Mouse (Mus musculus): Measurements from ENCODE around the gene Kif14. TPM values are rescaled to one million over a fixed set of nuclear protein-coding genes. Genes with fewer than 3 reads are reported as not detected.

Gene Kif14
- total RNA-seq, 1 experiment = 12.2 TPM

DNA sequence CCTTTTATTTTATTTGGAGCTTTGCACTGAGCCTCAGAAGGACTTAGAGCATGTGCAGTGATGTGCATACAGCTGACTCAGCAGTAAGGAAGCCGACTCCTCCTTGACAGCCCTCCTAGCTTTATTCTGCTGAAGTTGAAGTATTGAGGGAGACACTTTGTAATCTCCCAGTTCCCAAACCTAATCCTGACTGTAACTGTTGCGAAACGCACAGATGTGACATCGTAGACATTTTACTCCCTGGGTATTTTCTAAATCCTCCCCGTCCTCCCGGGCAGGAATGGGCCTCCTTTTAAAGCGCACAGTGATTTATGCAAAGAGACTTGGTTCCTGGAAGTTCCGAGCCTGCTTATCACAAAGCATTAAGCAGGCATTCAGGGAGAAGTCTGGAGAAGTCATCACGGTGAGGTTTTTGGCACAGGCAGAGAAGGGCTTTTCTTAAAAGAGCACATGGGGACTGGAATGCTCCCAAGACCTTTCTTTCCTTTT lies 74.3 kb downstream of the Kif14 start:
- in situ Hi-C loops (cut with MboI; ENCODE audit: low sequenced_read_pairs in 2 of 2, unreplicated experiment in 2 of 2) = loop anchor here (25.0 kb wide), 1 partner anchor 572 kb away; no protein-coding TSS in a partner anchor
- no peak overlapping the region for H3K27ac ChIP-seq (ENCODE audit: insufficient read depth, low read depth, low read length, poor library complexity, severe bottlenecking)
- no peaks in the 10 kb centered on the region for H3K9me3 ChIP-seq (ENCODE audit: control insufficient read depth, insufficient read depth, low read depth, low read length)
- H3K4me3 ChIP-seq (ENCODE audit: insufficient read depth in 1 of 2, low read depth in 1 of 2, low read length in 2 of 2, poor library complexity in 1 of 2, severe bottlenecking in 1 of 2) = no peak overlapping the region
- TF ChIP-seq ZC3H11A (IDR thresholded peaks at IDR 0.05; ENCODE audit: borderline replicate concordance, low read depth, low read length) = no peak
- TF ChIP-seq HCFC1 (IDR thresholded peaks at IDR 0.05; ENCODE audit: borderline replicate concordance, insufficient read depth, low read length) = no peak
- no peak for TF ChIP-seq CHD2 (IDR thresholded peaks at IDR 0.05; ENCODE audit: low read depth, low read length)
- peak; percentile 92 for TF ChIP-seq MAFK (IDR thresholded peaks at IDR 0.05; ENCODE audit: insufficient read depth, low read depth, low read length)
- TF ChIP-seq ZNF384 (IDR thresholded peaks at IDR 0.05; ENCODE audit: low read depth, low read length) = no peak
- no peak overlapping the region for H3K9ac ChIP-seq (ENCODE audit: insufficient read depth, low read depth, low read length, poor library complexity, severe bottlenecking)
- no peak for DNase-seq (ENCODE audit: low read depth, low spot score)
- H3K4me1 ChIP-seq (ENCODE audit: control insufficient read depth in 2 of 2, insufficient read depth in 2 of 2, low read length in 2 of 2, poor library complexity in 1 of 2) = peaks cover 2 to 3% of the 10 kb centered on the region in 2 experiments; a peak in 2 of 4 replicates
- H3K36me3 ChIP-seq (ENCODE audit: control insufficient read depth, insufficient read depth, low read length, poor library complexity, severe bottlenecking) = peaks cover 2% of the 10 kb centered on the region; the same call in 1 of the 2 replicates

DNA sequence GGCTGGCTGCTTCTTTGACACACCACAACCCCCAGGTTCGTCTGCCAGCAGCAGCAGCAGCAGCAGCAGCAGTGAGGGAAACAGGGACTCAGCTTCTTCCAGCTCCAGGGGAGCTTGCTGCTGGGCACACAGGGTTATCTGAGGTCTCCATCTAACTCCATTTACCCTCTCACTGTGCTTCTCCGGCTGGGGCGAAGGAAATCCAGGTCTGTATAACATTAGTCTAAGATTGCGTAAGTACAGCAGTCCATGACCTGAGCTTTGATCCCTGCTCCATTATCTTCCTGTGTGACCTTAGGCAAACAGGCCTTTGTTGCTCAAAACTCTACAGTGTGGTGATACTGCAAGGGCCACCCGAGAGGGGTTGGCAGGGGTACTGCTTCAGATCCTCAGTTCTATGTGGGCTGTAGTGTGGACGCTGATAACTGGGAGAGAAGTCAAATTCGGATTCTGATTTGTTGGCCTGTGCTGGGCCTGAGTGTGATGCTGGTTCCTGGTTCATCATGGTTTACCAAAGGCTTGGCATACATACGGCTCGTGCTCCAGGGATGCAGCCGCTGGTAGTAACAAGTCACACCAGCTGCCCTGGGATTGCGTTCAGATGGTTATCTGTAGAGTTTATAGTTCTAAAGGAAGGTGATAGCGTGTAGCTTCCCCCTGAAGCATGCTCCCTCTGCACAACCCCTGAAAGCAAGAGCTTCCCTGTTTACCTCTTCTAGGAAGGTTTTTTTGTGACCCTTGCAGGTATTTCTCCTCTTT lies 75.7 kb downstream of the Kif14 start:
- H3K4me3 ChIP-seq (ENCODE audit: insufficient read depth in 1 of 2, low read depth in 1 of 2, low read length in 2 of 2, poor library complexity in 1 of 2, severe bottlenecking in 1 of 2) = no peak overlapping the region
- H3K9me3 ChIP-seq (ENCODE audit: control insufficient read depth, insufficient read depth, low read depth, low read length) = no peaks in the 10 kb centered on the region
- DNase-seq (ENCODE audit: low read depth, low spot score) = no peak
- H3K36me3 ChIP-seq (ENCODE audit: control insufficient read depth, insufficient read depth, low read length, poor library complexity, severe bottlenecking) = peaks cover 2% of the 10 kb centered on the region; the same call in 1 of the 2 replicates
- H3K4me1 ChIP-seq (ENCODE audit: control insufficient read depth in 2 of 2, insufficient read depth in 2 of 2, low read length in 2 of 2, poor library complexity in 1 of 2) = peaks cover 2 to 3% of the 10 kb centered on the region in 2 experiments; a peak in 2 of 4 replicates
- in situ Hi-C loops (cut with MboI; ENCODE audit: low sequenced_read_pairs in 2 of 2, unreplicated experiment in 2 of 2) = loop anchor here (25.0 kb wide), 1 partner anchor 571 kb away; no protein-coding TSS in a partner anchor
- TF ChIP-seq ZC3H11A (IDR thresholded peaks at IDR 0.05; ENCODE audit: borderline replicate concordance, low read depth, low read length) (no peak), HCFC1 (IDR thresholded peaks at IDR 0.05; ENCODE audit: borderline replicate concordance, insufficient read depth, low read length) (no peak), MAFK (IDR thresholded peaks at IDR 0.05; ENCODE audit: insufficient read depth, low read depth, low read length) (no peak), ZNF384 (IDR thresholded peaks at IDR 0.05; ENCODE audit: low read depth, low read length) (no peak), CHD2 (IDR thresholded peaks at IDR 0.05; ENCODE audit: low read depth, low read length) (no peak)
- no peak overlapping the region for H3K27ac ChIP-seq (ENCODE audit: insufficient read depth, low read depth, low read length, poor library complexity, severe bottlenecking)
- H3K9ac ChIP-seq (ENCODE audit: insufficient read depth, low read depth, low read length, poor library complexity, severe bottlenecking) = no peak overlapping the region

DNA sequence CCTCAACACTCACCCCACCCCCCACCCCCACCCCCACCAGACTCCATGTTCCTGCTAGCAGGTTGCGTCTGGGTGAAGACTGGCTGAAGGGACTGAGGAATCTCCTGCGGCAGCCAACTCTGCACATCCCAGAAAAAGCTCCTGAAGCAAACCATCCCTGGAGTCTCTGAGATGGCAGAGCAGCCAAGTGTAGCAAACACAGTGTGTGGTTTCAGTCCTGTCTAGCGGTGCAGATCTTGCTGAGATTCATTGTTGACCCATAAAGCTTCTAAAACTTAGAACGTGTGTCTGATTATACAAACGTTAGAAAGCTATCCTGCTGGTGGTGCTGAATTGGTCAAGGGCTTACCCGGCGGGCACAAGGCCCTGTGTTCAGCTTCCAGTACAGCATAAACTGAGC lies 77.8 kb downstream of the Kif14 start:
- H3K4me3 ChIP-seq (ENCODE audit: insufficient read depth in 1 of 2, low read depth in 1 of 2, low read length in 2 of 2, poor library complexity in 1 of 2, severe bottlenecking in 1 of 2) = no peak overlapping the region
- in situ Hi-C loops (cut with MboI; ENCODE audit: low sequenced_read_pairs in 2 of 2, unreplicated experiment in 2 of 2) = loop anchor here (25.0 kb wide), 1 partner anchor 568 kb away; no protein-coding TSS in a partner anchor
- H3K36me3 ChIP-seq (ENCODE audit: control insufficient read depth, insufficient read depth, low read length, poor library complexity, severe bottlenecking) = no peaks in the 10 kb centered on the region

DNA sequence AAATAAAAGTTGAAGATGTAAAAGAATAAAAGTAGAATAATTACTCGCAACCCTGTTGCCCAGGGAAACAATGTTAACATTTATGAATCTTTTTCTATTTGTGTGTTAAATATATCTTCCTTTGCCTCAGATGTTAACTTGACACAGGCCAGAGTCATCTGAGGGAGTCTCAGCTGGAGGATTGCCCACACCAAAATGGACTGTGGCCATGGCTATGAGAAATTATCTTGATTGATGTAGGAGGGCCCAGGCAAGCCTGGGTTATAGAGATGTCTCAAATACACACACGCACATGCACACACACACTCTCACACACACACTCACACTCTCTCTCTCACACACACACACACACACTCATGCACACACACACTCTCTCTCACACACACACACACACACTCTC lies 80.9 kb downstream of the Kif14 start:
- DNase-seq (ENCODE audit: low read depth, low spot score) = no peak
- H3K9me3 ChIP-seq (ENCODE audit: control insufficient read depth, insufficient read depth, low read depth, low read length) = no peaks in the 10 kb centered on the region
- no peaks in the 10 kb centered on the region; a peak in 1 of 4 replicates for H3K4me1 ChIP-seq (ENCODE audit: control insufficient read depth in 2 of 2, insufficient read depth in 2 of 2, low read length in 2 of 2, poor library complexity in 1 of 2)
- in situ Hi-C loops (cut with MboI; ENCODE audit: low sequenced_read_pairs in 2 of 2, unreplicated experiment in 2 of 2) = loop anchor here (25.0 kb wide), 1 partner anchor 565 kb away; no protein-coding TSS in a partner anchor
- H3K9ac ChIP-seq (ENCODE audit: insufficient read depth, low read depth, low read length, poor library complexity, severe bottlenecking) = no peak overlapping the region
- H3K4me3 ChIP-seq (ENCODE audit: insufficient read depth in 1 of 2, low read depth in 1 of 2, low read length in 2 of 2, poor library complexity in 1 of 2, severe bottlenecking in 1 of 2) = no peak overlapping the region
- H3K27ac ChIP-seq (ENCODE audit: insufficient read depth, low read depth, low read length, poor library complexity, severe bottlenecking) = no peak overlapping the region
- TF ChIP-seq MAFK (IDR thresholded peaks at IDR 0.05; ENCODE audit: insufficient read depth, low read depth, low read length) (no peak), ZNF384 (IDR thresholded peaks at IDR 0.05; ENCODE audit: low read depth, low read length) (no peak), CHD2 (IDR thresholded peaks at IDR 0.05; ENCODE audit: low read depth, low read length) (no peak), ZC3H11A (IDR thresholded peaks at IDR 0.05; ENCODE audit: borderline replicate concordance, low read depth, low read length) (no peak), HCFC1 (IDR thresholded peaks at IDR 0.05; ENCODE audit: borderline replicate concordance, insufficient read depth, low read length) (no peak)
- H3K36me3 ChIP-seq (ENCODE audit: control insufficient read depth, insufficient read depth, low read length, poor library complexity, severe bottlenecking) = no peaks in the 10 kb centered on the region

More for the DNA sequence above, 77.8 kb downstream of the Kif14 start:
- TF ChIP-seq ZC3H11A (IDR thresholded peaks at IDR 0.05; ENCODE audit: borderline replicate concordance, low read depth, low read length) (no peak), MAFK (IDR thresholded peaks at IDR 0.05; ENCODE audit: insufficient read depth, low read depth, low read length) (no peak), ZNF384 (IDR thresholded peaks at IDR 0.05; ENCODE audit: low read depth, low read length) (no peak), CHD2 (IDR thresholded peaks at IDR 0.05; ENCODE audit: low read depth, low read length) (no peak), HCFC1 (IDR thresholded peaks at IDR 0.05; ENCODE audit: borderline replicate concordance, insufficient read depth, low read length) (no peak)
- no peak for DNase-seq (ENCODE audit: low read depth, low spot score)
- Histone ChIP-seq H3K27ac (ENCODE audit: insufficient read depth, low read depth, low read length, poor library complexity, severe bottlenecking) (no peak overlapping the region), H3K4me1 (ENCODE audit: control insufficient read depth in 2 of 2, insufficient read depth in 2 of 2, low read length in 2 of 2, poor library complexity in 1 of 2) (peaks cover 2 to 3% of the 10 kb centered on the region in 2 experiments; a peak in 2 of 4 replicates), H3K9ac (ENCODE audit: insufficient read depth, low read depth, low read length, poor library complexity, severe bottlenecking) (no peak overlapping the region), H3K9me3 (ENCODE audit: control insufficient read depth, insufficient read depth, low read depth, low read length) (no peaks in the 10 kb centered on the region)
